Mouse (Mus musculus) left cerebral cortex, adult 9 months (tissue): ENCODE data around the gene Myh9.
A peak's percentile ranks its signal among the peaks of the same experiment; 100 is the strongest.

Source experiments
- DNase-seq, 2 experiments: peaks; one replicate each; pipeline ENCODE4 v3.0.0; 2022; ENCODE audit warnings: low spot score in 2 of 2

The Myh9 gene

DNA sequence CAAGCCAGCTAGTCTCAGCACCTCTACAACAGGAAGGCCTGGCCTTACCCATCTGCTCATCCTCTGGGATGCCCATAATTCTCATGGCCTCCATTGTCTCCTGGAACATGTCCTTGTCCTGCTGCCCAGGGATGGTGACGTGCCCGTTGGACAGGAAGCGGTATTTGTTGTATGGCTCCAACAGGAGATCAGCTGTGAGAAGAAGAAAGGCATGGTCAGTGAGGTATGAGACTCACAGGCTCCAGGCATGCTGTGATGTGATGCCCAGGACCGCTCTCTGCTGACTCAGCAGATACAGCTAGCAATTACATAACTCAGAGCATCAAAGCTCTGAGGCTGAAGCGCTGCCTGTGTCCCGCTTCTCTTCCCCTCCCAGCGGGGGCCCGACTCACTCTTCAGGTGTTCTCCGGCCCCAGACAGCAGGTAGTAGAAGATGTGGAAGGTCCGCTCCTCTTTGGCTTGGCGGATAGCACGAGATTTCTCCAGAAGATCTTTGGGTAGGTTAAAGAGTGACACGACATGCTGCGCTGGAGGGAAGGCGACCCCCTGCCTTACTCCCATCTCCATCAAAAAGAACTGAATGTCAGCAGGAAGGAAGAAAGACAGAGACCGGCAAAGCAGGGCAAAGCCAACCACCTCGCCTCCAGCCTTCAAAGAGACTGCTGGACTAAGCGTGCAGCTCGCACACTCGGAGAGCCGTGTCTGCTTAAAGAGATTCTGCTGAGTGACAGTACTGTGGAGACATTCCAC, 51.1 kb downstream of the Myh9 start:
- no peak for DNase-seq

GRCm38 (mm10) chr15:77789186-77789585, 52.8 kb downstream of the Myh9 start:
- no peak for DNase-seq

GRCm38 (mm10) chr15:77788356-77788755, 53.6 kb downstream of the Myh9 start:
- DNase-seq, result no peak

DNA sequence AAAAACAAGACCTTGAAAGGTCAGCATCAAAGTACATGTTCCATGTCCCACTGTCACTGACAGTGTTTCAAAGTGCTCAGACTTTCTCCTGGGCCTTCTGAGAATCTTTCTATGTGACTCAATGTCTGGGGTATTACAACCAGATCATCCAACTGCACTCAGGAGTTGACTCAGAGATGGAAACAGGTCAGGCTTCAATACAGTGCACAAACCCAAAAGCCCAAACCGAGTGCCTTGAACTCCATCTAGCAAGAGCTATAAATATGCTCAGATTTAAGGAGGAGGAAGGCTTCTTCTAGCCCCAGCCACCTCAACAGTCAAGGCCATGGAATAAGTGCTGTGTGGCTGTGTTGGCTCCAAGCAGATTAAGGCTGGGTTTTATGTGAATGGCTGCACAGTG, 56.2 kb downstream of the Myh9 start:
- no peak for DNase-seq

DNA sequence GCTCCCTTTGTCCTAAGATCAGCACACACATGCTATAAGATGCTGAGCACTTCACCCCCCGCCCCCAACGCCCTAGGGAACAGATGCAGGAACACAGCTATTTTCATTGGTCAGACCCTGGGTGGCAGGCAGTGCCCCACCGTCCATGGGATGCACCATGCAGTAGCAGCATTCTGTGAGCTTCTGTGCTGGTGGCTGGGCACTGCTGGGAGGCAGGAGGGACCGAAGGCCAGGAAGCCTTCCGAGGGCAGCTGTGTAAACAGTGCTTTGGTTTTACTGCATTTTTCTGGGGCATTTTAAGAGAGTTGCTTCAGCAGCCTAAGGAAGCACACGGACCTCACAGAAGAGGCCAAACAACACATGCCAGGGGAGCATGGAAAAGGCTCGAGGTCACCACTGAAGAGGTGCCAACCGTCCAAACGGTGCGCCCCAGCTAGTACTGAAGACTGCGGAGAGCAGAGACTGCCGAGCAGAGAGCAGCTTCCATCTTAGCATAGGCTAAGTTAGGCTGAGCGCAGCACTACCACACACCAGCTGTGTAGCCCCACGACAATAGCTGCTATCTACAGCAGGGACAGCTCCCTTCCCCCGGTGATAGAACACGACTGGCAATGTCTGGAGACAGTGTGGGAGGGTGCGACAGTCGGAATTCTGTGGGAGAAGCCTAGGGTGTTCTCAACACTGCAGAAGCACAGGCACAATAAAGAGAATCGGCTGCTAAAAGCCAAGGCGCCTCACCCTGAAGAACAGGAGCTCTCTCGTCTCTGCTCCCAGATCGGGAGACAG, 57.7 kb downstream of the Myh9 start:
- DNase-seq, result peak; percentile 78 to 86

DNA sequence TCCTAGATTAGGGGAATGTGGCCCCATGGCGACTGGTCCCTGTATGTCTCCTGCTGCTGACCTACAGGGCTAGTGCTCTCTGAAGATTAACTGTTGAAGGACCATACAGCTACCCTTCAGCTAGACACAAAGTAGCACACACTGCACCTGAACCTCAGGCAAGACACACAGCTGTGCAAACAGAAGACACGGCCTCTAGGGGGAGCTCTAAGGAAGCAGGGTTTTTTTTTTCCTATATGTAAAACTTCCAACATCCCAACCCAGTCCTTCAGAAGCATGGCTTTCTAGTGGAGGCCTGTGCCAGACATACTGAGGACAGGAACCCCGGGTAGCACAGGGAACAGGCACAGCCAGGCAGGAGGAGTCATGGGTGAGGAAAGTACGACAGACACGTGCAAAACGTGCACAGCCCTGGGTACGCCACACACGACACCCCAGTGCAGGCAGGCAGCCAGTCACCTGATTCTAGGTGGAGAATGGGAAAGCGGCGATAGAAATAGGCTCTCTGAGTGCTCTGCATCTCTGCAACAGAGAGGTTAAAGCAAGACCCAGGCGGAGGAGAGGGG, 59.4 kb downstream of the Myh9 start:
- DNase-seq, result no peak

GRCm38 (mm10) chr15:77775186-77775963, 66.6 kb downstream of the Myh9 start:
- peak in 1 of 2 experiments; percentile 78 for DNase-seq

DNA sequence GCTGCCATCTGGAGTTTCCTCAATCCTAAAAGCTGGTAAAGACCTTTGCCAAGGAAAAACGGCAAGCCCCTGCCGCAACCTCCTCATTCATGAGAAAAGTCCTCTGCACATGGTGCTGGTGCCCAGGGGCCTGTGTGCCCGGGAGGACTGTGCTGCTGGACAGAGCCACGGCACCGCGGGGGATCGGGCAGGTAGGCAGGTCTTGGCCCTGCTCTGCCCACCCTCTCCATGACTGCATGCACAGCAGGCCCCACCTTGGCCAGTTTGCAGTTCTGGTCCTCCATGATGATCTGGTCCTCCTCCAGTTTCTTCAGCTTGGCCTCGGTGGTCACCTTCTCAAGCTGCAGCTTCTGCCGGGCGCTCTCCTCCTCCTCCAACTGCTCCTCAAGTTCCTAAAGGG, 67.7 kb downstream of the Myh9 start:
- no peak for DNase-seq

- no peak for DNase-seq
Observed at GRCm38 (mm10) chr15:77773099-77773915, 68.7 kb downstream of the Myh9 start.

GRCm38 (mm10) chr15:77770942-77771341, 71.0 kb downstream of the Myh9 start:
- DNase-seq, result no peak

- no peak for DNase-seq
Observed at GRCm38 (mm10) chr15:77770341-77770740, 71.6 kb downstream of the Myh9 start.

DNA sequence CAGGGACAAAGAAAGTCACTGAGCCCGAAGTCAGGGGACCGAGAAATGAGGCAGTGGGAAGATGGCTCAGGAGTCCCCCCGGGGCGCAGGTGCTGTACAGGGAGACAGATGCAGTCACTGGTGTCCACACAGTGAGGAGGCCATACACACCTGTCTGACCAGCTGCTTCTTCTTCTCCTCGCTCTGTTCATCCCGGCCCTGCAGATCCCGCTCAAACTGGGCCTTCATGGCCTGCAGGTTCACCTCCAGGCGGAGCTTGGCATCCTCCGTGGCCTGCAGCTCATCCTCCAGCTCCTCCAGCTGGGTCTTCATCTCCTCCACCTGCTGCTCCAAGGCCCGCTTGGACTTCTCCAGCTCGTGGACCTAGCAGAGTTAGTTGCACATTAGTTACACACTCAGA, 75.0 kb downstream of the Myh9 start:
- DNase-seq, result no peak

DNA sequence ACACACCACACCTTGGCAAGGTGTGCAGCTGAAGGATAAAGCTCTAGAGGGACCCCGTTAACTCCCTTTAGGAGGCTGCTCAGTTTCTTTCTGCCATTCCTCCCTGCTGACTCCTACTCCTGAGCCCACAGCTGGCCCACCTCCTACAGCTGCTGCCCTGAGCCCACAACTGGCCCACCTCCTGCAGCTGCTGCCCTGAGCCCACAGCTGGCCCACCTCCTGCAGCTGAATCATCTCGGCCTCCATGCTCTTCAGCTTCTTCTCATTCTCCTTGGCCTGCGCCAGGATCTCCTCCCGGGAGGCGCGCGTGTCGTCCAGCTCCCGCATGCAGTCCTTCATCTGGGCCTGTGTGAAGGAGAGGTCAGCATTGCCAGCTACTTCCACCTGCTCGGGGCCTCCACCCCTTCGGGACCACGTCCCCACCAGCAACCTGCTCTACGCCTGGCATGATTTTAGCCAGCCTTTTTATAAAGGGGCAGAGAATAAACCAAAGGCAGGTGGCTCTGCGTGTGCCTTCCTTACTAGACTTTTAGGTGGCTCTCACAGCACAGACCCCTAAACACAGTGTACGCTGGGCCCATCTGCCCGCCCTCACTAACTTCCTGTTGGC, 76.4 kb downstream of the Myh9 start:
- DNase-seq, result no peak

DNA sequence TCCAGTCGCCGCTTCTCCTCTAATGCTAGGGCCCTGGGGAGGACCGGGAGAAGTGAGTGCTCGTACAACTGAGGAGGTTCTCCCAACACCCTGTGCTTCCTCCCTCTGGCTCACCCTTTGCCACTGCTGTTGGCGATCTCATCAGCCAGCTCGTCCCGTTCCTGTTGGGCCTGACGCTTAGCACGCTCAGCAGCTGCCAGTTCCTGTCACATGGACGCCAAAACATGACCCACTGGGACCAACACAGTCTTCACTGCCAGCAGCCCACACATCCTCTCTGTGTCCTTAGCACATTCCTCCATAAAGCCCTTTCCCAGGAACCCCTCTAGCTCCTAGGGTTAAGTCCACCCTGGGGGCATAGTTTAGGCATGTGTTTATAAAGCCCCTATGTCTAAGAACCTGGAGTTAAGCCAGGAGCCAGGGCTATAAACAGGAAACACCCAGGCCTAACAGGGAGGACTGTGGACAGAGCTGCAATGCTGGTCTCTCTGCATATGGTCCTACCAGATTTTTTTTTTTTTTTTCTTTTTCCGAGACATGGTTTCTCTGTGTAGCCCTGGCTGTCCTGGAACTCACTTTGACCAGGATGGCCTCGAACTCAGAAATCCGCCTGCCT, 77.5 kb downstream of the Myh9 start:
- DNase-seq, result no peak

GRCm38 (mm10) chr15:77763702-77764101, 78.3 kb downstream of the Myh9 start:
- DNase-seq, result no peak

- DNase-seq, result no peak
Observed at GRCm38 (mm10) chr15:77763050-77763449, 78.9 kb downstream of the Myh9 start.

DNA sequence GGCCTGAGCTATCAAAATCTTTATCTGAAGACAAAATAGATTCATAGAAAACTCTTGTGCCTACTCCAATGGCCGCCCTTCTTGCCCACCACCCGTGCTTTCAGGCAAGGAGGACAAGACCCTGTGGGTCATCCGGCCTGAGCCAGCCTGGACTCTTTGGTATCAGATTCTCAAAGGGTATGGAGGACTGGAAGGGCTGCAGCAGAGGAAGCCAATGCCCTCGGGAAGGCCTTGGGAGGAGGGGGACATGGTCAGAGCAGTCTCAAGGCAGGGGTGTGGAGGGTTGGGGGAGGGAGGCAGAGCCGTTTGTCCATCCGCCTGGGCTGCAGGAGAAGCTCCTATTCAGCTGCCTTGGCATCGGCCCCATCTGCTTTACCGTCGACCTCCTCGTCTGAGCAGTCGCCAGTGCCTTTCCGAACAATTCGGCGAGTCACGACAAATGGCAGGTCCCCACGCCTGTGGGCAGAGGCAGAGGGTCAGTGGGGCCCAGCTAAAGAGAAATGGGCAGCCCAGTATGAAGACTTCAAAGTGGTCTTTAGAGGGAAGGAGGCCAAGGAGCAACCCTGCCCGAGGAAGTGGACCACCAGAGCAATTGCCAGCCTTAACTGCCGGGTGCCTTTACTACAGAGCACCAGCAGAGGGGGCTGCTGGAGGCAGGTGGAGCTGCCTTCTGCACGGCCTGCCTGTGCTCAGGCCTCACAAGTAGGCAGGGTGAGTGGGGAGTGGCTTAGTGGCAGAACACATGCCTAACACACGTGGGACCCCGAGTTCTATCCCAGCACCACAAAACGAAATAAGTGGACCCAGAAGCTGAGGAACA, 80.2 kb downstream of the Myh9 start:
- no peak for DNase-seq

DNA sequence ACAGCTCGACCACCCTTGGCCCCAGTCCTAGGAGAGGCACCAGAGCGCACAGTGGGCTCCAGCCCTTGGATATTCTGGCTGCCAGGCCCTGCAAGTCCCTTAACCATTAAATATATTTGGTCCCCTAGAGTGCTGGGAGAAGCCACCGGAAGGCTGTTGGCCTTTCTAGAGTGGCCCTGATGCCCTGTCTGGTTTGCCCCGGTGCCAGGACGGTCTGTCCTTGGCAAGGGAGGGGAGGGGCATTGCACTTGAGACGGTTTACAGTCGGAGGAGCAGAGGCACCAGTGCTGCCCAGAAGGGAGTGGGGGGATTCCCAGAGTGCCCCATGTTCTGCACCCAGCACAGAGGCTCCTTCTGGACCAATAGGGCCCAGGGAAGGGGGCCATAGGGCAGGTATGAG, 80.9 kb downstream of the Myh9 start:
- no peak for DNase-seq

- no peak for DNase-seq
Observed at GRCm38 (mm10) chr15:77760037-77760436, 81.9 kb downstream of the Myh9 start.
